Mouse (Mus musculus) heart, adult 2 months (tissue): ENCODE results near the gene Elfn1. TPM values are rescaled to one million over a fixed set of nuclear protein-coding genes. Genes with fewer than 3 reads are reported as not detected.

ENCODE experiments used
- DNase-seq, 2 experiments: peaks; one replicate each; pipeline ENCODE4 v3.0.0; 2021
- H3K27ac ChIP-seq: fragments of 200-600 bp; 2 replicates; pipeline ENCODE4 v1.8.1; 2022
- H3K27me3 ChIP-seq: fragments of 200-500 bp; 2 replicates; pipeline ENCODE4 v1.6.1; 2012; ENCODE audit warnings: mild to moderate bottlenecking, low read length, inconsistent platforms, mixed read lengths; ENCODE audit not compliant: control insufficient read depth, insufficient read depth
- H3K36me3 ChIP-seq: fragments of 200-500 bp; 2 replicates; pipeline ENCODE4 v1.6.1; 2012; ENCODE audit warnings: low read length, inconsistent platforms; ENCODE audit not compliant: control insufficient read depth, insufficient read depth
- H3K4me1 ChIP-seq: fragments of 200-500 bp; 2 replicates; pipeline ENCODE4 v1.6.1; 2011; ENCODE audit warnings: low read length; ENCODE audit not compliant: control insufficient read depth, insufficient read depth
- H3K4me3 ChIP-seq: fragments of 200-600 bp; 2 replicates; pipeline ENCODE4 v1.8.1; 2022
- H3K79me2 ChIP-seq: fragments of 200-500 bp; replicated peaks from 2 replicates; pipeline ENCODE4 v1.6.1; 2012; ENCODE audit warnings: mild to moderate bottlenecking, inconsistent platforms, low read length, moderate library complexity, mixed read lengths; ENCODE audit not compliant: control insufficient read depth, insufficient read depth
- H3K9ac ChIP-seq: fragments of 200-500 bp; 2 replicates; pipeline ENCODE4 v1.6.1; 2012; ENCODE audit warnings: low read depth, mild to moderate bottlenecking, control low read depth, inconsistent platforms, low read length, mixed read lengths
- CTCF ChIP-seq: fragments of 200-600 bp; IDR thresholded peaks from 2 replicates; pipeline ENCODE4 v1.8.1; 2022; ENCODE audit warnings: antibody characterized with exemption, mild to moderate bottlenecking, moderate library complexity
- EP300 ChIP-seq: fragments of 200-500 bp; IDR thresholded peaks from 2 replicates; pipeline ENCODE4 v1.6.1; 2011; ENCODE audit warnings: low read depth, low read length, control low read depth; ENCODE audit not compliant: insufficient read depth
- POLR2A ChIP-seq: fragments of 200-500 bp; IDR thresholded peaks from 2 replicates; pipeline ENCODE4 v1.6.1; 2011; ENCODE audit warnings: mild to moderate bottlenecking, low read depth, low read length, control low read depth; ENCODE audit not compliant: insufficient read depth
- WGBS: fragments of 180-500 bp; shearing (Covaris S2); methylation state at CpG from one replicate; pipeline ENCODE4 v1.1.7; 2018; 5-methylcytosine and 5-hydroxymethylcytosine counted together
- intact Hi-C: fragments of 180-260 bp; cut with DNase I; formaldehyde crosslinking; loops from one replicate; pipeline ENCODE4 v1.15.1; 2025
- polyA plus RNA-seq: library from polyadenylated mRNA; depleted of rRNA; stranded (reverse); fragments of >200 nt; gene quantifications from 2 replicates; pipeline ENCODE4 v1.2.3, GENCODE M21; 2012
- total RNA-seq, 2 experiments: library from RNA; stranded (reverse); gene quantifications; 2 replicates each; pipeline ENCODE4 v1.2.3; 2021

Gene Elfn1
- total and polyA plus RNA-seq, 3 experiments, result 0.14 to 0.25 TPM; not detected in 1

DNA sequence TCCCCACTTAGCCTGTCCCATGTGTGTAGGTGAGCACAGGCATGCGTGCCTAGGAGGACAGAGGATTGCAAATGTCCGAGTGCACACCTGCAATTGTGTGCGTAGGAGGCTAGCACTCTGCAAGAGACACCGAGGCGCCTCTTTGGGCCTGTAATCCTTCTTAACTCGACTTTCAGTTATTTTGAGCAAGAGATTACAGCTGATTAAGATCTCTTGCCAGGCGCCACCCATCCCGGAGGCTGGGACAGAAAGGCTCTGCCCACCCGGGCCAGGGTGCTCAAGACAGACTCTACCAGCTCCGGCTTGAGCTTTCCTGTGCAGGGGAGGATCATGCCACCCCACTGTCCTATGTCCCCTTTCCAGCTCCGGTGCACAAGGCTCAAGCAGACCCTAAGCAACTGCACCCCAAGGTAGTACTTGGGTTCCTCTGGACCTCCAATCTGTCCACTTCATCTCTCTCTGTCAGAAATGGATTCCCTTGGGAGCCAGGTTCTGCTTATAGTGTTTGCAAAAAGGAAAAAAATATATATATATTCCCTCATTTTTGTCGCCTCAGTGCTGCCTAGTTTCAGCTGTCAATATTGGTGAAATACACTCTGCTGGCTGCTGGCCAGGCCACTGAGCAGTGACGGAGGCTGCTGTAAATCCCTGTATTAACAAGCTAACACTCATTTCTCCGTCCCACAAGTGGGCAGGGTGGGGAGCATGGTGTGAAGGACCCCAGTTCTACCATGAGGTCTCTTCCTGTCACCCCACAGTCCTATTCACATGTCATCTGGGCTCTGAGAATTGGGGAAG lies 61.6 kb downstream of the Elfn1 start:
- H3K79me2 ChIP-seq, result no peaks in the 10 kb centered on the region
- intact Hi-C loops, result no loop called here
- no peak overlapping the region for H3K27ac ChIP-seq
- H3K36me3 ChIP-seq, result no peaks in the 10 kb centered on the region
- H3K4me3 ChIP-seq, result no peak overlapping the region
- no peak overlapping the region for H3K9ac ChIP-seq
- 0 out of 2 replicates have a peak, but pooled peaks cover 1% of the 10 kb centered on the region for H3K4me1 ChIP-seq
- no peaks in the 10 kb centered on the region; the same call in 1 of the 2 replicates for H3K27me3 ChIP-seq
- DNase-seq, result no peak
- 77% methylated on average over 14 of the region's 14 CpGs for WGBS
- no peak for TF ChIP-seq CTCF
- TF ChIP-seq EP300, result no peak
- TF ChIP-seq POLR2A, result no peak

GRCm38 (mm10) chr5:139970186-139970631 lies 62.5 kb downstream of the Elfn1 start:
- H3K4me1 ChIP-seq, result no peaks in the 10 kb centered on the region
- H3K27me3 ChIP-seq, result no peaks in the 10 kb centered on the region; the same call in 1 of the 2 replicates
- no peak overlapping the region for H3K4me3 ChIP-seq
- H3K36me3 ChIP-seq, result no peaks in the 10 kb centered on the region
- intact Hi-C loops, result no loop called here
- H3K9ac ChIP-seq, result no peak overlapping the region
- no peaks in the 10 kb centered on the region for H3K79me2 ChIP-seq
- DNase-seq, result peak; percentile 28 to 44
- H3K27ac ChIP-seq, result no peak overlapping the region
- TF ChIP-seq CTCF (peak; percentile 60), POLR2A (no peak)
- 31% methylated on average over 12 of the region's 12 CpGs for WGBS

DNA sequence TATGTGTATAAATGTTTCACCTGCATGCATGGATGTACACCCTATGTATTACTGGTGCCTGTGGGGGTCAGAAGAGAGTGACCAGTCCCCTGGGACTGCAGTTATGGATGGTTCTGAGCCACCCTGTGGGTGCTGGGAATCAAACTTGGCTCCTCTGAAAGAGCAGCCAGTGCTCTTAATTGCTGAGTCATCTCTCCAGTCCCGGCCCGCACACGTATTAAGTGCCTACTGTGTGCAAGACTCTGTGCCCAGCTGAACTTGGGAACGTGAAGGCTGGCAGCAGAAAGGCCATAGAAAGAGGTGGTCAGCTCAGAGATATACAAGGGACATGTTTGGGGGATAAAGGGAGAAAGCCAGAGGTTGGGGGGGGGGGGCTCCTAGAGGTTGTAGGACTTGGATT lies 68.8 kb downstream of the Elfn1 start:
- Histone ChIP-seq H3K27ac (no peak overlapping the region), H3K79me2 (no peaks in the 10 kb centered on the region), H3K27me3 (no peaks in the 10 kb centered on the region; the same call in 1 of the 2 replicates), H3K36me3 (no peaks in the 10 kb centered on the region), H3K4me3 (no peak overlapping the region), H3K4me1 (no peaks in the 10 kb centered on the region), H3K9ac (no peak overlapping the region)
- intact Hi-C loops, result no loop called here
- 74% methylated on average over 4 of the region's 4 CpGs for WGBS
- no peak for TF ChIP-seq POLR2A
- TF ChIP-seq CTCF, result no peak
- TF ChIP-seq EP300, result no peak
- no peak for DNase-seq

DNA sequence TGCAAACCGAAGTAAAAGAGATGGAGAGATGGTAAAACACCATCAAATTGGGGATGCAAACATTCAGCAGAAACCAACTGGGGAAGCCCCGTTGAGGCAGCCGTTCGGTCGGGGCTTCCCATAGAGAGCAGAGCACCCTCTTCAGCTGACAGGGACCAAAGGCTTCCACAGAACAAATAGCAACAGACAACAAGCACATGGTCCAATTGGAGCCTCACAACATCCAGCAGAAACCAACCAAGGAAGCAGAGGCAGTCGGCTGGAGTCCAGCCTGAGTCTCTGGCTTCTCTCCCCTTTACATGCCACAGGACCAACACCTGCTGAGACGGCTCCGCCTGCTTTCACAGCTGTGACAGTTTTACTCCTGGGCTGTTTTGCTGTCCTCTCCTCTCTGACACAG lies 69.7 kb downstream of the Elfn1 start:
- intact Hi-C loops, result no loop called here
- no peaks in the 10 kb centered on the region for H3K36me3 ChIP-seq
- no peak for DNase-seq
- TF ChIP-seq CTCF (no peak), POLR2A (no peak), EP300 (no peak)
- H3K9ac ChIP-seq, result no peak overlapping the region
- H3K27ac ChIP-seq, result no peak overlapping the region
- no peaks in the 10 kb centered on the region for H3K4me1 ChIP-seq
- no peaks in the 10 kb centered on the region; the same call in 1 of the 2 replicates for H3K27me3 ChIP-seq
- H3K79me2 ChIP-seq, result no peaks in the 10 kb centered on the region
- WGBS, result 29% methylated on average over 8 of the region's 8 CpGs
- no peak overlapping the region for H3K4me3 ChIP-seq

- DNase-seq, result no peak
- no peak overlapping the region for H3K27ac ChIP-seq
- no peak overlapping the region for H3K9ac ChIP-seq
- H3K27me3 ChIP-seq, result no peaks in the 10 kb centered on the region; the same call in 1 of the 2 replicates
- intact Hi-C loops, result no loop called here
- H3K4me3 ChIP-seq, result no peak overlapping the region
- H3K79me2 ChIP-seq, result no peaks in the 10 kb centered on the region
- WGBS, result 5% methylated on average over 13 of the region's 13 CpGs
- no peak for TF ChIP-seq EP300
- no peak for TF ChIP-seq CTCF
- TF ChIP-seq POLR2A, result no peak
- no peaks in the 10 kb centered on the region for H3K36me3 ChIP-seq
- H3K4me1 ChIP-seq, result no peaks in the 10 kb centered on the region
Measured at GRCm38 (mm10) chr5:139978525-139979276, 71.0 kb downstream of the Elfn1 start.

DNA sequence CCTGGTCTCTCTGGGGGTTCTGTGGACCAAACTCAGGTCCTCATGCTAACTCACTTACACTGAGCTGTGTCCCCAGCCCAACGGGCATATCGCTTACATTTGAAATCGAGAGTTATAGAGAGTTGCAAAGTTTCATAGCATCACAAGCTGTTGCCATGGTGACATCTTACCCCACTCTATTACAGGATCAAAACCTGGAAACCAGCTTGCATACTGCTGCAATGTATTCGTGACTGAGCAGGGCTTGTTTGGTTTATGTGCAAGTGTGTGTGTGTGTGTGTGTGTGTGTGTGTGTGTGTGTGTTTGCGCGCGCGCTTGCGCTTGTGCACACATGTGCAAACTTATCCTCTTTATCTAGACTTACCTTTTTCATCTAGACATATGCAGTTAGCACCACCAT lies 71.6 kb downstream of the Elfn1 start:
- TF ChIP-seq EP300 (no peak), POLR2A (no peak)
- Histone ChIP-seq H3K4me1 (no peaks in the 10 kb centered on the region), H3K27me3 (no peaks in the 10 kb centered on the region; the same call in 1 of the 2 replicates), H3K79me2 (no peaks in the 10 kb centered on the region), H3K4me3 (no peak overlapping the region), H3K36me3 (no peaks in the 10 kb centered on the region), H3K27ac (no peak overlapping the region), H3K9ac (no peak overlapping the region)
- DNase-seq, result no peak
- intact Hi-C loops, result no loop called here
- 81% methylated on average over 9 of the region's 9 CpGs for WGBS
